Mouse (Mus musculus): ENCODE results near the gene Pigk.
"Not testable (repeated sequence)": the region's sequence is repeated elsewhere in the genome, so short reads cannot be mapped to it uniquely, and the experiment has no call there.

Gene Pigk

GRCm38 (mm10) chr3:152713991-152714902, at the start of gene Pigk:
Pigk (plus strand) TSS chr3:152714100.
- DNase-seq (ENCODE audit: low spot score): peak; percentile 92

- no peak for DNase-seq (ENCODE audit: low spot score)
These were observed 46.9 kb upstream of the Pigk start for GRCm38 (mm10) chr3:152666991-152667355.

- DNase-seq (ENCODE audit: low spot score): peak; percentile 35
These were observed 46.3 kb upstream of the Pigk start for GRCm38 (mm10) chr3:152667356-152668211.

GRCm38 (mm10) chr3:152668239-152668638, 45.7 kb upstream of the Pigk start, which contains the start of gene Ak5:
Ak5 (minus strand) TSS chr3:152668360.
- no peak for DNase-seq (ENCODE audit: low spot score)

GRCm38 (mm10) chr3:152668793-152669192, 45.1 kb upstream of the Pigk start:
- DNase-seq (ENCODE audit: low spot score): no peak

- DNase-seq (ENCODE audit: low spot score): no peak
These were observed 44.1 kb upstream of the Pigk start for GRCm38 (mm10) chr3:152669783-152670182.

GRCm38 (mm10) chr3:152674663-152675062, 39.2 kb upstream of the Pigk start:
- no peak for DNase-seq (ENCODE audit: low spot score)

- DNase-seq (ENCODE audit: low spot score): no peak
These were observed 25.4 kb upstream of the Pigk start for GRCm38 (mm10) chr3:152688532-152688931.

- no peak for DNase-seq (ENCODE audit: low spot score)
These were observed 24.8 kb upstream of the Pigk start for GRCm38 (mm10) chr3:152689105-152689504.

GRCm38 (mm10) chr3:152694950-152695349, 18.9 kb upstream of the Pigk start:
- DNase-seq (ENCODE audit: low spot score): no peak

- no peak for DNase-seq (ENCODE audit: low spot score)
These were observed 15.9 kb upstream of the Pigk start for GRCm38 (mm10) chr3:152698017-152698416.

GRCm38 (mm10) chr3:152699261-152699660, 14.6 kb upstream of the Pigk start:
- DNase-seq (ENCODE audit: low spot score): no peak

- not testable (repeated sequence) for DNase-seq (ENCODE audit: low spot score)
These were observed 12.4 kb upstream of the Pigk start for GRCm38 (mm10) chr3:152701536-152701935.

GRCm38 (mm10) chr3:152702274-152702843, 11.5 kb upstream of the Pigk start:
- no peak for DNase-seq (ENCODE audit: low spot score)

- DNase-seq (ENCODE audit: low spot score): no peak
These were observed 8.1 kb upstream of the Pigk start for GRCm38 (mm10) chr3:152705826-152706225.

- no peak for DNase-seq (ENCODE audit: low spot score)
These were observed 7.0 kb upstream of the Pigk start for GRCm38 (mm10) chr3:152706901-152707300.

GRCm38 (mm10) chr3:152707321-152707823, 6.5 kb upstream of the Pigk start:
- no peak for DNase-seq (ENCODE audit: low spot score)

- DNase-seq (ENCODE audit: low spot score): no peak
These were observed 4.0 kb upstream of the Pigk start for GRCm38 (mm10) chr3:152709936-152710335.

GRCm38 (mm10) chr3:152712957-152713356, 943 bp upstream of the Pigk start:
- DNase-seq (ENCODE audit: low spot score): no peak

- DNase-seq (ENCODE audit: low spot score): no peak
These were observed 7.4 kb downstream of the Pigk start for GRCm38 (mm10) chr3:152721301-152721700.

GRCm38 (mm10) chr3:152722836-152723235, 8.9 kb downstream of the Pigk start:
- no peak for DNase-seq (ENCODE audit: low spot score)

- no peak for DNase-seq (ENCODE audit: low spot score)
These were observed 10.5 kb downstream of the Pigk start for GRCm38 (mm10) chr3:152724446-152724845.

Measured in ovary, postnatal 36 days (tissue).